Mouse (Mus musculus): ENCODE data around the gene Agap1. TPM values are rescaled to one million over a fixed set of nuclear protein-coding genes. Genes with fewer than 3 reads are reported as not detected.

Agap1 gene
- polyA plus RNA-seq, 1 experiment from 2014 or later: 8.7 TPM

- ATAC-seq: peak; percentile 50
- WGBS: 67% methylated on average over 4 of the region's 4 CpGs
- peak; percentile 69 for DNase-seq (ENCODE audit: low spot score)
These were observed 262.5 kb downstream of the Agap1 start for GRCm38 (mm10) chr1:89717100-89717499.

GRCm38 (mm10) chr1:89718782-89719403 is 264.3 kb downstream of the Agap1 start:
- DNase-seq (ENCODE audit: low spot score) (peak; percentile 88), ATAC-seq (peak; percentile 80)
- WGBS: 46% methylated on average over 7 of the region's 7 CpGs

More at GRCm38 (mm10) chr1:89717100-89717499, 262.5 kb downstream of the Agap1 start:
- no peaks in the 10 kb centered on the region for H3K27me3 ChIP-seq (replicated peaks; ENCODE audit: insufficient read depth, low read length)
- no peak overlapping the region for H3K9ac ChIP-seq (replicated peaks; ENCODE audit: low read depth)
- H3K4me3 ChIP-seq (ENCODE audit: low read depth, low read length): no peak overlapping the region
- H3K27ac ChIP-seq (ENCODE audit: low read length): no peak overlapping the region
- H3K4me2 ChIP-seq (replicated peaks; ENCODE audit: low read depth, low read length): no peak overlapping the region
- H3K4me1 ChIP-seq (ENCODE audit: insufficient read depth, low read depth, low read length): 0 out of 2 replicates have a peak, but pooled peaks cover 8% of the 10 kb centered on the region
- peak; percentile 88 for TF ChIP-seq EP300 (IDR thresholded peaks at IDR 0.05)
- TF ChIP-seq CTCF (IDR thresholded peaks at IDR 0.05): no peak
- H3K9me3 ChIP-seq (ENCODE audit: low read length): no peaks in the 10 kb centered on the region
- no peaks in the 10 kb centered on the region for H3K36me3 ChIP-seq (ENCODE audit: insufficient read depth, low read length)

GRCm38 (mm10) chr1:89724141-89724540 is 269.5 kb downstream of the Agap1 start:
- H3K36me3 ChIP-seq (ENCODE audit: insufficient read depth, low read length): no peaks in the 10 kb centered on the region
- no peaks in the 10 kb centered on the region for H3K27me3 ChIP-seq (replicated peaks; ENCODE audit: insufficient read depth, low read length)
- no peak overlapping the region for H3K4me3 ChIP-seq (ENCODE audit: low read depth, low read length)
- H3K4me2 ChIP-seq (replicated peaks; ENCODE audit: low read depth, low read length): no peak overlapping the region
- H3K9me3 ChIP-seq (ENCODE audit: low read length): no peaks in the 10 kb centered on the region
- H3K4me1 ChIP-seq (ENCODE audit: insufficient read depth, low read depth, low read length): peaks cover 4% of the 10 kb centered on the region; the same call in 1 of the 2 replicates
- ATAC-seq (peak; percentile 23; the same call in 1 of the 2 replicates), DNase-seq (ENCODE audit: low spot score) (no peak)
- TF ChIP-seq CTCF (IDR thresholded peaks at IDR 0.05) (no peak), EP300 (IDR thresholded peaks at IDR 0.05) (no peak)
- WGBS: 56% methylated on average over 3 of the region's 3 CpGs
- H3K27ac ChIP-seq (ENCODE audit: low read length): no peak overlapping the region
- H3K9ac ChIP-seq (replicated peaks; ENCODE audit: low read depth): no peak overlapping the region

More at GRCm38 (mm10) chr1:89718782-89719403, 264.3 kb downstream of the Agap1 start:
- H3K4me1 ChIP-seq (ENCODE audit: insufficient read depth, low read depth, low read length): 0 out of 2 replicates have a peak, but pooled peaks cover 8% of the 10 kb centered on the region
- TF ChIP-seq CTCF (IDR thresholded peaks at IDR 0.05) (no peak), EP300 (IDR thresholded peaks at IDR 0.05) (peak; percentile 67)
- no peak overlapping the region for H3K4me3 ChIP-seq (ENCODE audit: low read depth, low read length)
- H3K36me3 ChIP-seq (ENCODE audit: insufficient read depth, low read length): no peaks in the 10 kb centered on the region
- H3K4me2 ChIP-seq (replicated peaks; ENCODE audit: low read depth, low read length): no peak overlapping the region
- H3K27ac ChIP-seq (ENCODE audit: low read length): peak overlapping the region; percentile 28
- H3K9ac ChIP-seq (replicated peaks; ENCODE audit: low read depth): no peak overlapping the region
- H3K27me3 ChIP-seq (replicated peaks; ENCODE audit: insufficient read depth, low read length): no peaks in the 10 kb centered on the region
- H3K9me3 ChIP-seq (ENCODE audit: low read length): no peaks in the 10 kb centered on the region

GRCm38 (mm10) chr1:89724555-89724954 is 269.9 kb downstream of the Agap1 start:
- H3K9ac ChIP-seq (replicated peaks; ENCODE audit: low read depth): no peak overlapping the region
- H3K4me2 ChIP-seq (replicated peaks; ENCODE audit: low read depth, low read length): no peak overlapping the region
- no peak overlapping the region for H3K27ac ChIP-seq (ENCODE audit: low read length)
- H3K4me3 ChIP-seq (ENCODE audit: low read depth, low read length): no peak overlapping the region
- no peaks in the 10 kb centered on the region for H3K9me3 ChIP-seq (ENCODE audit: low read length)
- no peak for TF ChIP-seq CTCF (IDR thresholded peaks at IDR 0.05)
- TF ChIP-seq EP300 (IDR thresholded peaks at IDR 0.05): no peak
- WGBS: 51% methylated on average over 6 of the region's 6 CpGs
- ATAC-seq: peak; percentile 19; the same call in 1 of the 2 replicates
- no peaks in the 10 kb centered on the region for H3K27me3 ChIP-seq (replicated peaks; ENCODE audit: insufficient read depth, low read length)
- peaks cover 2% of the 10 kb centered on the region; the same call in 1 of the 2 replicates for H3K4me1 ChIP-seq (ENCODE audit: insufficient read depth, low read depth, low read length)
- no peaks in the 10 kb centered on the region for H3K36me3 ChIP-seq (ENCODE audit: insufficient read depth, low read length)
- no peak for DNase-seq (ENCODE audit: low spot score)

GRCm38 (mm10) chr1:89724957-89725356 is 270.4 kb downstream of the Agap1 start:
- Histone ChIP-seq H3K4me3 (ENCODE audit: low read depth, low read length) (no peak overlapping the region), H3K36me3 (ENCODE audit: insufficient read depth, low read length) (no peaks in the 10 kb centered on the region), H3K27me3 (replicated peaks; ENCODE audit: insufficient read depth, low read length) (no peaks in the 10 kb centered on the region), H3K4me2 (replicated peaks; ENCODE audit: low read depth, low read length) (no peak overlapping the region), H3K9ac (replicated peaks; ENCODE audit: low read depth) (no peak overlapping the region), H3K4me1 (ENCODE audit: insufficient read depth, low read depth, low read length) (no peaks in the 10 kb centered on the region; the same call in 1 of the 2 replicates), H3K9me3 (ENCODE audit: low read length) (no peaks in the 10 kb centered on the region), H3K27ac (ENCODE audit: low read length) (no peak overlapping the region)
- TF ChIP-seq EP300 (IDR thresholded peaks at IDR 0.05) (no peak), CTCF (IDR thresholded peaks at IDR 0.05) (no peak)
- WGBS: 60% methylated on average over 9 of the region's 9 CpGs
- no peak for DNase-seq (ENCODE audit: low spot score)
- no peak for ATAC-seq

- no peak overlapping the region for H3K4me3 ChIP-seq (ENCODE audit: low read depth, low read length)
- H3K9me3 ChIP-seq (ENCODE audit: low read length): no peaks in the 10 kb centered on the region
- no peak for DNase-seq (ENCODE audit: low spot score)
- H3K9ac ChIP-seq (replicated peaks; ENCODE audit: low read depth): no peak overlapping the region
- H3K4me2 ChIP-seq (replicated peaks; ENCODE audit: low read depth, low read length): no peak overlapping the region
- no peaks in the 10 kb centered on the region for H3K36me3 ChIP-seq (ENCODE audit: insufficient read depth, low read length)
- WGBS: 95% methylated on average over 6 of the region's 6 CpGs
- ATAC-seq: no peak
- TF ChIP-seq CTCF (IDR thresholded peaks at IDR 0.05): no peak
- no peak for TF ChIP-seq EP300 (IDR thresholded peaks at IDR 0.05)
- H3K4me1 ChIP-seq (ENCODE audit: insufficient read depth, low read depth, low read length): no peaks in the 10 kb centered on the region; the same call in 1 of the 2 replicates
- no peaks in the 10 kb centered on the region for H3K27me3 ChIP-seq (replicated peaks; ENCODE audit: insufficient read depth, low read length)
- no peak overlapping the region for H3K27ac ChIP-seq (ENCODE audit: low read length)
These were observed 273.9 kb downstream of the Agap1 start for GRCm38 (mm10) chr1:89728481-89728880.
